ENCODE assay signal across 8 mouse cellular contexts in the genomic region with DNA sequence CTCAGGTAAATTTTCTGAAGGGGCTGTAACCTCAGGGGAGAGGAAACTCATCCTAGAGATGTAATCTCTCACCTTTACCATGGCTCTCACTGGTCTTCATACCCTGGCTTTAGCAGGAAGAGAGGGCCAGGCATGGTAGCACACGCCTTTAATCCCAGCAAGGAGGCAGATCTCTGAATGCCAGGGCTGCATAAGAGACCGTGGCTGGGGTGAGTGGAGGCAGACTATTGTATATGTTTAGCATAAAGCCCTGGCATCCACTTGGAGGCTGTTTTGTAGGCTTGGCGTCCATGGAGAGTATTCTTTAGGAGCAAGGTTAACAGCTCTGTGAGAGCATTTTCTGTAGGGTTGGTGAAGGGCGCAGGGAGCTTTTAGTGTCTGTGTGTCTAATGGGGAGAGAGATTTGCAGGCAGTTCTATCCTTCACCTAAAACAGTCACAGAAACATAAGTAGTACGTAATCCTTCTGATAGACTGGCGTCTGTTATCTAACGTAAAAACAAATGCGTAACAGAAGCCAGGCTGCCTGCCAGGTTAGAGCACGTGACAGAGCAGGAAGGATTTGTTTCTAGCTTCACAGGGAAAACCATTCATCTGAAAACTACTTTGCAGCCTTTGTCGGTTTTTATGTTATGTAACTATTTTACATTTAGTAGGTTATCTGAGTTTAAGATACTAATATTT. TPM values are rescaled to one million over a fixed set of nuclear protein-coding genes. Genes with fewer than 3 reads are reported as not detected.
DNase-seq lines count a peak whose midpoint lies in the region; ATAC-seq lines count a peak whose summit lies in the region.

No protein-coding gene starts in this region.

- H3K27me3 ChIP-seq in midbrain, embryonic 15.5 days (replicated peaks) = no peaks in the 10 kb centered on the region
- no peaks in the 10 kb centered on the region for H3K27me3 ChIP-seq in midbrain, embryonic 13.5 days

- peaks cover 7% of the 10 kb centered on the region; the same call in 1 of the 2 replicates for H3K36me3 ChIP-seq in midbrain, embryonic 15.5 days (replicated peaks)
- peaks cover 30% of the 10 kb centered on the region for H3K36me3 ChIP-seq in midbrain, embryonic 13.5 days

- no peak overlapping the region for H3K4me2 ChIP-seq in midbrain, embryonic 15.5 days
- H3K4me2 ChIP-seq in midbrain, embryonic 13.5 days (replicated peaks) = no peak overlapping the region

- no peaks in the 10 kb centered on the region for H3K9me3 ChIP-seq in midbrain, embryonic 15.5 days
- H3K9me3 ChIP-seq in midbrain, embryonic 13.5 days = no peaks in the 10 kb centered on the region

- H3K4me1 ChIP-seq in midbrain, embryonic 15.5 days = no peaks in the 10 kb centered on the region
- no peaks in the 10 kb centered on the region for H3K4me1 ChIP-seq in midbrain, embryonic 13.5 days (replicated peaks)

- H3K27ac ChIP-seq in midbrain, embryonic 15.5 days = 0 out of 2 replicates have a peak overlapping the region, but pooled peaks have one; percentile 15
- no peak overlapping the region for H3K27ac ChIP-seq in midbrain, embryonic 13.5 days

- WGBS in midbrain, embryonic 15.5 days = 69% methylated on average over 10 of the region's 10 CpGs
- 76% methylated on average over 10 of the region's 10 CpGs for whole genome bisulfite sequencing in midbrain, embryonic 13.5 days

- intact Hi-C loops in heart, postnatal 25 days (cut with DNase I) = no loop called here

- no peak for ATAC-seq in midbrain, embryonic 15.5 days (replicated peaks)
- ATAC-seq in midbrain, embryonic 13.5 days = no peak

- DNase-seq in cerebellum, postnatal 36 days = peak; percentile 58 to 64
- peak; percentile 38 for DNase-seq in heart, postnatal 25 days (ENCODE audit: low spot score)
- peak; percentile 34 to 55 for DNase-seq in left cerebral cortex, adult 8-10 months (ENCODE audit: low spot score in 2 of 2)
- peak; percentile 69 to 72 for DNase-seq in right cerebral cortex, postnatal 36 days (ENCODE audit: low spot score in 2 of 2)
- no peak for DNase-seq in testis, postnatal 14 days (ENCODE audit: low spot score)
- DNase-seq in gastrocnemius, postnatal 4 days (ENCODE audit: low spot score in 2 of 2) = no peak

- no peak overlapping the region for H3K4me3 ChIP-seq in midbrain, embryonic 15.5 days
- no peak overlapping the region for H3K4me3 ChIP-seq in midbrain, embryonic 13.5 days (replicated peaks)

- no peak overlapping the region for H3K9ac ChIP-seq in midbrain, embryonic 15.5 days
- no peak overlapping the region for H3K9ac ChIP-seq in midbrain, embryonic 13.5 days (replicated peaks)

RNA-seq across cellular contexts. Expression of gene Spata7, which starts 40.3 kb away (rescaled TPM):
- polyA plus RNA-seq in midbrain, embryonic 15.5 days (2015; fragmentation: Nextera tagmentation; extraction: Ambion mirVana) = 32.0 and 34.4 TPM in 2 replicates
- polyA plus RNA-seq in midbrain, embryonic 13.5 days (2015; fragmentation: Nextera tagmentation; extraction: Ambion mirVana) = 29.9 and 31.9 TPM in 2 replicates
- 1 to 10 TPM; 5.3 to 6.9 TPM for total RNA-seq in heart, postnatal 25 days (2021)
- 10 to 100 TPM; 34.7 to 37.3 (median 35.5) TPM for total RNA-seq in left cerebral cortex, adult 8-10 months (2022)
- total RNA-seq in gastrocnemius, postnatal 4 days (2021) = 1 to 10 TPM; 6.0 to 7.0 TPM

Comparison
In these comparisons a context has a peak if more than half of its experiments do, and no peak if none do; other contexts are left out.
1. DNase-seq: peak in cerebellum, postnatal 36 days (2 of 2), heart, postnatal 25 days (single experiment), left cerebral cortex, adult 8-10 months (2 of 2) and right cerebral cortex, postnatal 36 days (2 of 2); none in testis, postnatal 14 days (single experiment) and gastrocnemius, postnatal 4 days (0 of 2).
2. RNA of gene Spata7, which starts 40.3 kb away (total RNA-seq): 34.7 to 37.3 TPM in left cerebral cortex, adult 8-10 months; 6.0 to 7.0 TPM in gastrocnemius, postnatal 4 days and 5.3 to 6.9 TPM in heart, postnatal 25 days; every median in the first group is over 4 times any median in the second.